Mouse (Mus musculus): ENCODE measurements around the gene Fam163b. TPM values are rescaled to one million over a fixed set of nuclear protein-coding genes. Genes with fewer than 3 reads are reported as not detected.

Fam163b gene
- 0.07 TPM in 1 of 2 replicates, not detected in the other for polyA plus RNA-seq (2012; rRNA removed; ENCODE audit: low replicate concordance)

DNA sequence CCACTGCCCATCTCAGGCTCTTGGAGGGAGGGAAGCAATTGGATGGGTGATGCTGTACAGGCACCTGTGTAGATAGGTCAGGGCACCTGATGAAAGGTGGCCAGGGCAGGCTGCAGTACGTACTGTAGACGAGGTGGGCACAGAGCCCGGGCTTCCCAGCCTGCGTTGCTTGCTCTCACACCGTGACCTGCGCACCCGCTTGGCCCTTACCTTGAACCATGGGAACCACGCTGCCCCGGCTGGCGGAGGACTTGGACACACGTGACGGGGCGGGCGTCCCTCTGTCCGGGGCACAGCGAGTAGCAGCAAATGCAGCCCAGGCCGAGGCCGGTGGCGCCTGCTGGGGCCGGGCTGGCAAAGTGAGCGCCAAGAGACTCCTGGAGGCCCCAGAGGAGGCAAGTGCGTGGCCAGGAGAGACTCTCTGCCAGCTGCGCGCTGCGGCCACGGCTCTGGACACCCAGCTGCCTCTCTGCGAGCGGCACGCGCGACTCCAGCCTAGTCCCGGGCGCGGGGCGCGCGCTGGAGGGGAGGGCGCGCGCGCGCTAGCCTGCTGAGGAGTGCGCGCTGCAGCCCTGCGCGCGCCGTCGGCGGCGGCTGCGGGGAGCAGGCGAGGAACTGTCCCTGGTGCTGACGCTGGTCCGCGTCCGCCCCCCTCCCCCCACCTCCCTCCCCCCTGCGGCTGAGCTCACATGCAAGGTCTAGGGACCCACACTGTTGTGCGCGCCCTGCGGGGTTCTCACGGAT is at the start of gene Fam163b:
TSS of gene Fam163b (minus strand) at position 542 of the 744 bp plus-strand sequence.

DNA sequence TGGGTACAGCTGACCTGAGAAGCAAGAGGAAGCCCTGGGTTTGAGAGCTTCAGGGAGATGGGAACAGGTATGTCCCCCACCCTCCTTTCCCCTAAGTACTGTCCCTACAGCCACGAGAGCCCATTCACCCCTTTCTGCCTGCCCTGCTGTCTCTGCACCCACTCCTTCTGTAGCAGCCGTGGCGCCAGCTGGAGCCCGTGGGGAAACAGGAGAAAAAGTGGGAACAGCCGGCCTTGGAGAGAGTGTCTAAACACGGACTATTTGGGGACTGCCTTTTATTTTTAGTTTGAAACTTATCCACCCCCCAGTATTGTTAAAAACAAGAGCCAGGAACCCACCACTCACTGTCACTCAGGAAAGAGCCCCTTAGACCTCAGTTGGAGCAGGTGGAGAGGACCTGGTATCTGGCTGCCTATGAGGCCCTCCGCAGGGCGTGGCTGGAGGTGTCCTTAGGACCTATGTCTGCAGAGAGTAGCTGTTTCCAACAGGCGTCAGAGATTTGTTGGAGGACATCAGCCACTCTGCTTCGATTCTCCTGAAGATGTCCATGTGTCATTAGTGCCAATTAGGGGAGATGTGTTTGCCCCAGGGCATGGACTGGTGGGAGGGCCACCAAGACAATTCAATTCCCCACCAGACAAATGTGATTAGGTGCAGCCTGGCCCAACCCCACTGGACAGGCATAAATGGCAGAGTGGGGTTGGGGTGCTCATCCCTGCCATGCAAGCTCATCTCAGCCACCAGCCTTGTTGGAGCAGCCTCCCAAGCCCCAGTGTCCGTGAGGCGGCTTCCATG is 22.7 kb upstream of the Fam163b start, which contains the start of gene Dbh:
TSS of gene Dbh (plus strand) at position 438 of the 795 bp plus-strand sequence.

DNA sequence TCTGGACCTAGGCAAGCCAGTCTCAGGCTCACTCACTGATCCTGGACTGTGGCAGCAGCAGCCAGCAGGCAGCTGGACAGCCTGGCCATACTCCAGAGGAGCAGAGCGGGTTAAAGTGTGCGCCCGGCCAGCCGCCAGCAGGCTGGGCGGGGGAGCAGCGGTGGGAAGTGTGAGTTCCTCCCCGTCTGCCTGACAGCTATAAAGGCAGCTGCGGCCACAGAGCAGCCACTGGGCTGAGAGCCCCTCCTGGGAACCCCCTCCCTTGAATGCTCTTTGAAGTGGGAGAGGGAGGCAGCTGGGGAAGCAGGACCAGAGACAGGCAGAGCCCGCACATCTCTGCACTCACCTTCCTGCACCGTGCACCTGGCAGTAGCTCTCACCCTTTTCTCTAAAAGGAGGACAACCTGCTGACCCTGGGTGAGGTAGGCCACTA is 63.1 kb downstream of the Fam163b start, which contains the start of gene Adamtsl2:
TSS of gene Adamtsl2 (plus strand) at position 228 of the 433 bp plus-strand sequence.

DNA sequence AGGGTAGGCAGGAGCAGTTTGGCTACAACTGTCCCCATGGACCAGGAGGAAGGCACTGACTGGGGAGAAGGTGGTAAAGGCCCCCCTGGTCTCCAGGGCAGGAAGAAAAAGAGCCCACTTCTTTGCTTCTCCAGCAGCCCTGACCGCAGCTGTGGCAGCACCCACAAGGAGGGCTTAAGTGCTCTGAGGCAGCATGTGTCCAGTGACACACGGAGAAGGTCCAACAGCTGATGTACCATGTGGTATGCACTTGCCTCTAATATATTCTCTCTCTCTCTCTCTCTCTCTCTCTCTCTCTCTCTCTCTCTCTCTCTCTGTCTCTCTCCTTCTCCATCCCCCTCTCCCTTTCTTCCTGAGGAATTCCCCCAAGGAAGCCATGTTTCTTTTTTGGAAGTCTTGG is 70.3 kb downstream of the Fam163b start, which contains the start of gene Mymk:
TSS of gene Mymk (minus strand) at position 202 of the 400 bp plus-strand sequence.

Other genes starting within 250 kb of the Fam163b start
- gene Surf6, start 239.6 kb downstream of the Fam163b start, polyA plus RNA-seq (2012; rRNA removed; ENCODE audit: low replicate concordance), result 3.7 and 4.1 TPM in 2 replicates
- 15.3 and 19.8 TPM in 2 replicates for gene Med22, start 231.8 kb downstream of the Fam163b start, polyA plus RNA-seq (2012; rRNA removed; ENCODE audit: low replicate concordance)
- gene Rpl7a, start 231.7 kb downstream of the Fam163b start, polyA plus RNA-seq (2012; rRNA removed; ENCODE audit: low replicate concordance), result 327 and 343 TPM in 2 replicates
- 6.3 and 12.5 TPM in 2 replicates for gene Surf2, start 226.1 kb downstream of the Fam163b start, polyA plus RNA-seq (2012; rRNA removed; ENCODE audit: low replicate concordance)
- 39.2 and 46.7 TPM in 2 replicates for gene Surf1, start 226.0 kb downstream of the Fam163b start, polyA plus RNA-seq (2012; rRNA removed; ENCODE audit: low replicate concordance)
- gene Surf4, start 208.6 kb downstream of the Fam163b start, polyA plus RNA-seq (2012; rRNA removed; ENCODE audit: low replicate concordance), result 437 and 918 TPM in 2 replicates
- 0.30 TPM in 1 of 2 replicates, not detected in the other for gene Stkld1, start 208.4 kb downstream of the Fam163b start, polyA plus RNA-seq (2012; rRNA removed; ENCODE audit: low replicate concordance)
- 8.7 and 12.4 TPM in 2 replicates for gene Rexo4, start 178.1 kb downstream of the Fam163b start, polyA plus RNA-seq (2012; rRNA removed; ENCODE audit: low replicate concordance)
- gene Adamts13, start 169.1 kb downstream of the Fam163b start, polyA plus RNA-seq (2012; rRNA removed; ENCODE audit: low replicate concordance), result 1.6 TPM in 2 replicates
- gene Cacfd1, start 132.6 kb downstream of the Fam163b start, polyA plus RNA-seq (2012; rRNA removed; ENCODE audit: low replicate concordance), result 59.9 and 66.7 TPM in 2 replicates
- gene Slc2a6, start 114.5 kb downstream of the Fam163b start, polyA plus RNA-seq (2012; rRNA removed; ENCODE audit: low replicate concordance), result 4.0 and 8.3 TPM in 2 replicates
- gene Mymk, start 70.3 kb downstream of the Fam163b start, polyA plus RNA-seq (2012; rRNA removed; ENCODE audit: low replicate concordance), result 0.11 TPM in 1 of 2 replicates, not detected in the other
- gene Adamtsl2, start 63.1 kb downstream of the Fam163b start, polyA plus RNA-seq (2012; rRNA removed; ENCODE audit: low replicate concordance), result 1.5 and 2.0 TPM in 2 replicates
- gene Dbh, start 22.7 kb upstream of the Fam163b start, polyA plus RNA-seq (2012; rRNA removed; ENCODE audit: low replicate concordance), result 0.41 and 1.9 TPM in 2 replicates
- 16.3 and 20.6 TPM in 2 replicates for gene Sardh, start 105.8 kb upstream of the Fam163b start, polyA plus RNA-seq (2012; rRNA removed; ENCODE audit: low replicate concordance)